Mouse (Mus musculus) adrenal gland, postnatal 4 days (tissue): ENCODE results near the gene Adamts14. TPM values are rescaled to one million over a fixed set of nuclear protein-coding genes. Genes with fewer than 3 reads are reported as not detected.

Experiments
- DNase-seq, 2 experiments: peaks; one replicate each; pipeline ENCODE4 v3.0.0; 2021 to 2022; ENCODE audit warnings: low spot score in 2 of 2, mixed read lengths in 2 of 2
- total RNA-seq, 2 experiments: library from RNA; stranded (reverse); gene quantifications; 2 replicates each; pipeline ENCODE4 v1.2.3; 2021

Adamts14 gene
- total RNA-seq, 2 experiments from 2014 or later, result 6.3 to 7.7 TPM

DNA sequence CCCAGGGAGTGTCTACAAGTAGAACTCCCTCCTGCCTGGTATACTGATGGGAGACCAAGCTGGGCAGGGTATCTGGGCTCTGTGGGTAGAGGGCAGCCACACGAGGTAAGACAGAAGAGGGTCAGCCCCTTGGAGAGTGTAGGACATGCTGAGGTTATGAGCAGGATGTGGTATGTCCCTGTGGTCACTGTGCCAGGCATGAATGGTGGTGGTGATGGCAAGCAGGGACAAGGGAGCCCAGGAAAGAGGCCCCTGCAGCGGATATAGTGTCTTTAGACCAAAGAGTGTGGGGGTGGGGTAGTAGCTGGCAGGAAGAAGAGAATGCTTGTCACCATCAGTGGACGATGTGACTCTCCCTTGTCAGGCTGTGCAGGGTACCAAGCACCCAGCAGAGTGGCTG lies 85.2 kb downstream of the Adamts14 start:
- no peak for DNase-seq

GRCm38 (mm10) chr10:61187001-61187400 lies 86.2 kb downstream of the Adamts14 start:
- no peak for DNase-seq

- DNase-seq, result no peak
Measured at GRCm38 (mm10) chr10:61179927-61180326, 93.3 kb downstream of the Adamts14 start.

GRCm38 (mm10) chr10:61178687-61179086 lies 94.6 kb downstream of the Adamts14 start:
- no peak for DNase-seq

DNA sequence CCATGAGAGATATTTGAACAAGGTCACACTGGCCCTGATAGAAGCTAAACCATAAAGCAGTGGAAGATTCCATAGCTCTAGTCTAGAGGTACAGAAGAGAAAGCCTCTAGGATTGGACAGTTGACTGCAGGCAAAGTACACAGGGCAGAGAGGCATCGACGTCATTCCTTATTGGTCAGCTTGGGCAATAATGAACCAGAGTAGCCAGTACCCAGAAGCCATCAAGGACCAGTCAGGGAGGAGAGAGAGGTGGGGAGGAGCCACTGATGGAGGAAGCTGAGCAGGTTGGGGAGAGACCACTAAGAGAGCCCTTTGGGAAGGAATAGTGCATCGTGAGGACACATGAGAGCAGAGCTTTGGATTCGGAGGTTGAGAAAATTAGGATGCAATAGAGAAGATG lies 95.5 kb downstream of the Adamts14 start:
- no peak for DNase-seq

DNA sequence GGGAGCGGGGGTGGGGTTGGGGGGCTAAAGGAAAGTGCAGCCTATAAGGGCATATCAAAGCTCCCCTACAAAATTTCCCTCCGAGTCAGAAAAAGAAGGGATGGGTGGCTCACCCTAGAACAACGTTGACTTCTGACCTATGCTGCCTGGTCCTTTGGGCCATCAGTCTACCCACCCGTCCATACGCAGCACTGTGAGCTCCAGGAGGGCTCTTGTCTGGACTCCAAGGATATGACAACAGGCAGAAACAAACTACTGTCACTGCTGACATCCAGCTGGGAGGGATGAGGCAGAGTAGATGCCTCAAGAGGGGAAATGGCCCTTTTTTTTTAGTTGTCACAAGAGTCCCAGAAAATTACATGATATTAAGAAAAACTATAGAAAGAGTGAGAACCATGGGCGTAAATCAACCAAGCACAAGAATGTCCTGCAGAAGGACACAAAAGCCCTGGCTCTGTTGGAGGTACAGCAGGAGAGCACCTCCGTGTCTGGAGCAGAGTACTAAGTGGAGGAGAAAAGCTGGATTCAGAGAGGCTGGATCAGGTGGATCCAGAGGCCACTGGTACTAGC lies 96.9 kb downstream of the Adamts14 start:
- DNase-seq, result no peak

DNA sequence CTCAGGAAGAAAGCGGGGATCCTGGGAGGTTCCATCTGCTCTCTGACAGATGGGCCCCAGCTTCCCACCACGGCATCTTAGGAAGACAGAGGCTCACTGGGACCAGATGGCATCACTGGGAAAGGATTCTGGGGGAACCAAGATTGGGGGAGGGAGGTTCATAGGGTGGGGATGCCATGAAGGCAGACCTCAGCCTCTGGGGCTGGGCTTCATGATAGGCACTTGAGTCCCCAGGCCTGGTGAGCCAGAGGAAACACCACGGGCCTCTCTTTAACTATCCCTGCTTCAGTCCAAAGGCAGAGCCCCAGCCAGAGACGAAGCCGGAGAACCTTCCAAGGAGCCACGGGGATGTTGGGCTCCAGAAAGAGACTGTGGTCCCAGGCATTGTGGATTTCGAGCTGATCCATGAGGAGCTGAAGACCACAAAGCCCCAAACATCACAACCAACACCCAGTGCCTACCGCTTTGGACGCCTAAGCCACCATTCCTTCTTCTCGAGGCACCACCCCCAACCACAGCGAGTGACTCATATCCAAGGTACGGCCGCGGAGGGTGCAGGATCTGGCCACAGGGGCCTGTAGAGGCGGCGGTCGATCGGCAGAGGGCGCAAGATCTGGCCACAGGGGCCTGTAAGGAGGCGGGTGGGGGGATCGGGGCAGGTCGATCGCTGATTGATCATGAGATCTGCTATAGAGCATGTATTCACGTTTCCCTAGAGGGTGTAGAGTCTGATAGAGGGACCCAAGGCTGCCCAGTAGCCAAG lies 97.6 kb downstream of the Adamts14 start:
- DNase-seq, result no peak

- no peak for DNase-seq
Measured at GRCm38 (mm10) chr10:61174711-61175441, 98.4 kb downstream of the Adamts14 start.

GRCm38 (mm10) chr10:61172496-61172895 lies 100.7 kb downstream of the Adamts14 start:
- DNase-seq, result no peak

- DNase-seq, result no peak
Measured at GRCm38 (mm10) chr10:61171654-61172053, 101.6 kb downstream of the Adamts14 start, which contains the start of gene Tbata. Gene Tbata, plus strand, starts transcription at chr10:61171954.

DNA sequence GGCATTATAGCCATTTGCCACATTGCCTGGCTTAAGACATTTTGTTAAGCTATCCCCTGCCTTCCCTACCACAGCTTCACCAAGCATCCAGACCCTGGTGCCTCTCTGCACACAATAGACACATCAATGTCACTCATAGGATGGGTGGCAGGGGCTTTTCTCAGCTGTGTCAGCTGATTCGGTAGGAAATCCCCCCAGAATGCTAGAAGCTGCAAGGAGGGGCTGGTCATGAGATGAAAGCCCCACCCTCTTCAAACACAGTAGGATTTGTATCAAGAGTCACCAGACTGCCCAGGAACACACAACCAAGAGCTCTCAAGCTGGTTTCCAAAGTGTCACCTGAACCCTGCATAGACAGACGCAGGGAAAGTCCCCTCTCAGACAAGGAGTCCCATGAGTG lies 104.8 kb downstream of the Adamts14 start:
- DNase-seq, result no peak

DNA sequence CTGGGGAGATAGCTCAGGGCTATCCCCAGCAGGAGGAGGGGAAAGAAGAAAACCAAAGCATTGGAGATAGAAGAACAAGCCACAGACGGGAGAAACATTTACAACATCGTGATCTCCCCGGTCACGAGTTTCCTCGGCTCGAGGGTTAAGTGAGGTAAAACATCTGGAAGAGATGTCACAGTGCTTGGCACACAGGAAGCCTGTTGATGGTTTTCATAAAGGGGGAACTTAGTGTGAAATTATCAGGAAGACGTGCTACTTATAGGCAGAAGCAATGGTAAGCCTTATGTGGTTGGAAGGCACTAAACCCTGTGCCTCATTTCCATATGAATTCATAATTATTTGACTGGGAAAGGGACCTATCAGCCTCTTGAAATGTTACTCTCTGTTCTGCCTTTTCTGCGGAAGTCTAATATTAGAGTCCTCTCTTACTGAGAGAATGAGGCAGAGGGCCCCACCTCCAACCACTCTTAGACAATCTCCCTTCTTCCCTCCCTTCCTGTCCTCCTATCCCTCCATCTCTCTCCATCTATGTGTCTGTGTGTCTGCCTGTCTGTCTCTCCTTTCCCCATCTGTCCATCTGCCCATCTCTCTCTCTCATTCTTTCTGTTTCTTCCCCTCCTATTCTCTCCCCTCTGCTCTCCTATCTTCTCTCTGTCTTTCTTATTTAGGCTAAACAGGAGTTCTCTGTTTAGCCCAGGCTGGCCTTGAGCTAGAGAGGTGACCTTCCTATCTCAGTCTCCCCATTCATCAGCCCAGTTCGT lies 105.7 kb downstream of the Adamts14 start:
- no peak for DNase-seq

DNA sequence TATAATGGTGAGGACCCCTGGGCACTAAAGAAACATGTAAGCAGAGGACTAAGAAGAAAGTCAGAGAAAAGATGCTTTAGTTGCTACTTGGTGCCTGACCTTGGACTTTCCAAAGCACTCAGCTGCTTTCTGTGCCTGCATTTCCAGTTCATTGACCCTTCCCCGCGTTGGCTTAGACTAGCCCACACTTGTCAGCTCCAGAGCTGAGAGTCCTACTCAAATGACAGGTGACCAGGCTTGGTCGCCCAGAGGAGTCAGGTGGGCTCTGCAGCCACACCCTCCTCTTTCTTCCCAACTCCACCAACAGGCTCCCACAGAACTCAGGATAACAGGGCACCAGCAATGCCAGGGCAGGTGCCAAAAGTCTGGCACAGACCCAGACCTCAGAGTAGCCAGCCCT lies 110.9 kb downstream of the Adamts14 start:
- no peak for DNase-seq

DNA sequence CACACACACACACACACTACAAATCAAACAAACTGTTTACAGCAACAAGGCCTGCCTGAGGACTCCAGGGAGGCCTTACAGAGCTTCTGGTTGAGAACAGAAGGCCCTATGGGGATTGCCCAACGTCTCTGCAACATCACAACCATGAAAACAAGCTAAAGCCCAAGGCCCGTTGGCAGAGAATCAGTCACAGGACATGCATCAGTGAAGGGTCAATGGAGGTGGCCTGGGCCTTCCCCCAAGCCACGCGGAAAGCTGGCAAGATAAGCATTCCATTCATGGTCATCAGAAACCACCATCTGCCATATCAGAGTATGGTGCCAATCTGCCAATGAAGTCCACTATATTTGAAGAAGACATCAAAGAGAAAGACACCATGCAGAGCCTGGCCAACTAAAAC lies 112.6 kb downstream of the Adamts14 start:
- DNase-seq, result no peak

DNA sequence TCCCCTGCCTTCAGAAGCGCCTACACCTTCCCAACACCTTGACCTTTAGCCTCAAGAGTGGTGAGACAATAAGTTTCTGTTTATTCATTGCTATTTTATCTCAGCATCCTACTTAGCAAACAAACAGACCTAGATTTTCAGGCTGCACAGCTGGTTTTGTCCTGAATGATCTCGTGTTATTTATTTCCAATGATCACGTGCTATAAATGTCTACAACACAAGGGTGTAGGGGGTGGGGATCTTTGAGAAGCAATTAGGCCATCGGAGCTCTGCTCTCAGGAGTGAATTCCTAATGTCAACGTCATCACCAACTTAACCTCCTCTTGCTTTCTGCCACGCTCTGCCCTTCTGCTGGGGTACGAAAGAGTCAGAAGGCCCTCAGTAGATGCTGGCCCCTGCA lies 113.1 kb downstream of the Adamts14 start:
- no peak for DNase-seq

DNA sequence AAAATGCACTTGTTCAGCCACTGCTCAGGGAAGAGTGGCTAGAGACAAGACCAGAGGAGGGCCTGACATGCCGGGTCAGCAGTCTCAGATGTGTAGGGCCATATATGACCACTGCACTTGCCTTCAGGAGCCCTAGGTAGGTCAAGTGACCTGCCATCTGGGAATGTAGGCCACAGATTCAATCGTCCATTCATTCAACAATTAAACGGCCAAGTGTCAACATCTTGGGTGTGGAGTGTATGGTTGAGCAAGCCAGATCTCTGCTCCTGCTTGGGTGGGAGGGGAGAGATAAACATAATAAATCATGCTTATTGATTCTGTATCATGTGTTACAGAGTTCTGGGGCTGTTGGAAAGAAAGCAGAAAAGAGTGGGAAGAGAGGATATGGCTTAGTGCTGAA lies 114.6 kb downstream of the Adamts14 start:
- no peak for DNase-seq

DNA sequence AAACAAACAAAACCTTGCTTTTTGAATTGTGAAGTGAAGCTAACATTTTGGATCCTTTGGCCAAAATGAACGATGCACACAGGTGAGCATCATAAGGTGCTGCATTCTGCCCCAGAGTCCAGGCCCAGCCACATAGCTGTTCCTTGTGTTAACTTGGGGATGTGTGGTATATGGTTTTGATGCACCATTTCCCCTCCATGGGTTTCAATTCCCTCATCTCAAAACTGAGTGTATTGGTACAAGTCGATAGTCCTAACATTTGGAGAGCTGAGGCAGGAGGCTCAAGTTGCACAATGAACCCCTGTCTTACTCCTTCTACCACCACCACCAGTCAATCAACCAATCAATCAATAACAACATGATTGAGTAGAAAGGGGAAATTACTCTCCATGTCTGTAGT lies 116.8 kb downstream of the Adamts14 start:
- DNase-seq, result no peak

GRCm38 (mm10) chr10:61155611-61156010 lies 117.6 kb downstream of the Adamts14 start:
- DNase-seq, result no peak

DNA sequence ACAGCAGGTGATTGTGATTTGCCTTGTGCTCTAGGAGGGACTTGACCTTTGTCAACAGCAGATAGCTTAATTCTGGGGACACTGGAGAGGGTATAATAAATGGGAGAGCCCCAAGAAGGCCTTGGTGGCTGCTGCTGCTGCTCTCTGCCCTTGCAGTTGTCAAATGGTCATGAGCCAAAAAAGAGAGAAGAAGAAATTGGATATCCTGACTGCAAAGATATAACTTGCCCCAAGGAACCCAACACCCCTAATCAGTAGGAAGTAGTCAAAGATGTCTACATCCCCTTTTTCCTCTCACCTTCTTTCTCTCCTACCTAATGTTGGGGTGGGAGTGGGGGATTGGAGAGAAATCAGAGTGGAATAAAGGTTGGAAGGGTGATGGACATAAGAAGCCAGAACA lies 121.1 kb downstream of the Adamts14 start:
- DNase-seq, result no peak

DNA sequence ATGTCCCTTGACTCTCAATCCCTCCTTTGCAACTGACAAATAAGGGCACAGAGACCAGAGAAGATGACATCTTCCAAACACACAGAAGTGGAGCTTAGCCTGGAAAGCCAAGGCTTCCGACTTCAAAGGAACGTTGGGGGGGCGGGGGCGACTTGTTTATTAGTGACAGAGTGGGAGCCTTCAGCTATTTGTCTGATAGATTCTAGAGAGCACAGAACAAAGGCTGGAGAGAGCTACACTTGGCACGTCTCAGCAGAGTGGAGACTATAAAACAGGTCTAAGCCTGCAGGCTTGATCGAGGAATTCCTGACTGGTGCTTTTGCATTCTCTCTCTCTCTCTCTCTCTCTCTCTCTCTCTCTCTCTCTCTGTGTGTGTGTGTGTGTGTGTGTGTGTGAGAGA lies 122.6 kb downstream of the Adamts14 start:
- DNase-seq, result no peak

DNA sequence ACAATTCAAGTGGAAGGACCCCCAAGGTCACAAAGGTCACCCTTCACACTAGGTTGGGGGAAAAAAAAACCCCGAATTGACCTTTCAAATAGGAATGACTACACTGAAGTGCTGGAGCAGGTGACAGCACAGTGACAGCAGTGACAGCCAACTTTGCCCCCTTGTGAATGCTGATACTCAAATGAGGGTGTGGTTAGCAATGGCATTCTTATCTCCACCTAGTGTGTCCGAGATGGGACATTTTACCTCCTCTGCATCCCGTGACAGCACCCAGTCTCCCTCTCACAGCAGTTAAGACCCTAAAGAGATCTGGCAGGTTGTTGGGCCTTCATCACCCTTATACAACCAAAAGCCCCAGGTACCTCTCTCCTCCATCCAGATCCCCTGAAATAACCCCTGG lies 123.8 kb downstream of the Adamts14 start:
- DNase-seq, result no peak
